Mouse (Mus musculus): ENCODE data around the gene Anapc2. TPM values are rescaled to one million over a fixed set of nuclear protein-coding genes. Genes with fewer than 3 reads are reported as not detected.

Gene Anapc2
- total and polyA plus RNA-seq, 2 experiments from 2014 or later, result 41.0 to 48.6 TPM

GRCm38 (mm10) chr2:25293706-25294105 lies 21.4 kb downstream of the Anapc2 start:
- Histone ChIP-seq H3K9me3 (replicated peaks; ENCODE audit: control insufficient read depth, low read length) (no peaks in the 10 kb centered on the region), H3K4me1 (ENCODE audit: control insufficient read depth, insufficient read depth) (peaks cover 18% of the 10 kb centered on the region), H3K27ac (ENCODE audit: low read depth) (no peak overlapping the region), H3K9ac (replicated peaks; ENCODE audit: low read depth, low read length) (no peak overlapping the region), H3K27me3 (ENCODE audit: control insufficient read depth, insufficient read depth, low read length) (peaks cover 71% of the 10 kb centered on the region), H3K4me3 (ENCODE audit: low read depth, low read length) (no peak overlapping the region), H3K36me3 (replicated peaks; ENCODE audit: control insufficient read depth, insufficient read depth, low read length) (no peaks in the 10 kb centered on the region), H3K4me2 (ENCODE audit: low read depth, low read length) (no peak overlapping the region)
- WGBS, result 59% methylated on average over 9 of the region's 9 CpGs
- TF ChIP-seq EP300 (IDR thresholded peaks at IDR 0.05; ENCODE audit: low read depth) (no peak), CTCF (IDR thresholded peaks at IDR 0.05; ENCODE audit: low read depth) (no peak)
- ATAC-seq (ENCODE audit: insufficient read depth, low read depth) (no peak), DNase-seq (ENCODE audit: low spot score) (no peak)

DNA sequence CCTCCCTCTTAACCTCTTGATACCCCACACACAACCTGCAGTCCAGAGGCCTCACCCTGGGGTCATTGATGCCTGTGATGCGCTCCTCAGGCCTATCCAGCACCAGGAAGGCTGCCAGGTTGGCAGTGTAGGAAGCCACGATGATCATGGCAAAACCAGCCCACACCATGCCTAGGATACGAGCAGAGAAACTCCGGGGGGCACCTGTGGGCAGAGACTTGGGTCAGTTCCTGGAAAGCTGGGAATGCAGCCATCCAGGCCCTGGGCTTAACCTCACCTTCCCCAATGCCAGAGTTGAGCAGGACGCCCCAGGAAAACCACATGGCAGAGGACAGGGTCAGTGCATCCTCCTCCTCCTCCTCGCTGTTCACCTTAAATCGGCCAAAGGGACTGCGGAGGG lies 24.8 kb downstream of the Anapc2 start:
- ATAC-seq (ENCODE audit: insufficient read depth, low read depth) (no peak), DNase-seq (ENCODE audit: low spot score) (no peak)
- peaks cover 6% of the 10 kb centered on the region for H3K4me1 ChIP-seq (ENCODE audit: control insufficient read depth, insufficient read depth)
- no peaks in the 10 kb centered on the region for H3K9me3 ChIP-seq (replicated peaks; ENCODE audit: control insufficient read depth, low read length)
- H3K27me3 ChIP-seq (ENCODE audit: control insufficient read depth, insufficient read depth, low read length), result peaks cover 37% of the 10 kb centered on the region
- H3K4me3 ChIP-seq (ENCODE audit: low read depth, low read length), result no peak overlapping the region
- H3K9ac ChIP-seq (replicated peaks; ENCODE audit: low read depth, low read length), result no peak overlapping the region
- H3K27ac ChIP-seq (ENCODE audit: low read depth), result no peak overlapping the region
- 71% methylated on average over 8 of the region's 8 CpGs for WGBS
- H3K36me3 ChIP-seq (replicated peaks; ENCODE audit: control insufficient read depth, insufficient read depth, low read length), result no peaks in the 10 kb centered on the region
- no peak overlapping the region for H3K4me2 ChIP-seq (ENCODE audit: low read depth, low read length)
- TF ChIP-seq CTCF (IDR thresholded peaks at IDR 0.05; ENCODE audit: low read depth) (no peak), EP300 (IDR thresholded peaks at IDR 0.05; ENCODE audit: low read depth) (no peak)

GRCm38 (mm10) chr2:25298046-25298445 lies 25.8 kb downstream of the Anapc2 start:
- no peak for TF ChIP-seq CTCF (IDR thresholded peaks at IDR 0.05; ENCODE audit: low read depth)
- H3K4me2 ChIP-seq (ENCODE audit: low read depth, low read length), result no peak overlapping the region
- DNase-seq (ENCODE audit: low spot score), result no peak
- no peak for ATAC-seq (ENCODE audit: insufficient read depth, low read depth)
- no peaks in the 10 kb centered on the region for H3K9me3 ChIP-seq (replicated peaks; ENCODE audit: control insufficient read depth, low read length)
- H3K36me3 ChIP-seq (replicated peaks; ENCODE audit: control insufficient read depth, insufficient read depth, low read length), result no peaks in the 10 kb centered on the region
- H3K4me3 ChIP-seq (ENCODE audit: low read depth, low read length), result no peak overlapping the region
- 70% methylated on average over 10 of the region's 10 CpGs for WGBS
- H3K27me3 ChIP-seq (ENCODE audit: control insufficient read depth, insufficient read depth, low read length), result peaks cover 30% of the 10 kb centered on the region; the same call in 1 of the 2 replicates
- H3K27ac ChIP-seq (ENCODE audit: low read depth), result no peak overlapping the region
- H3K9ac ChIP-seq (replicated peaks; ENCODE audit: low read depth, low read length), result no peak overlapping the region
- H3K4me1 ChIP-seq (ENCODE audit: control insufficient read depth, insufficient read depth), result no peaks in the 10 kb centered on the region

- no peak overlapping the region for H3K9ac ChIP-seq (replicated peaks; ENCODE audit: low read depth, low read length)
- TF ChIP-seq CTCF (IDR thresholded peaks at IDR 0.05; ENCODE audit: low read depth) (no peak), EP300 (IDR thresholded peaks at IDR 0.05; ENCODE audit: low read depth) (no peak)
- no peak overlapping the region for H3K27ac ChIP-seq (ENCODE audit: low read depth)
- H3K4me1 ChIP-seq (ENCODE audit: control insufficient read depth, insufficient read depth), result no peaks in the 10 kb centered on the region
- no peak overlapping the region for H3K4me3 ChIP-seq (ENCODE audit: low read depth, low read length)
- no peak overlapping the region for H3K4me2 ChIP-seq (ENCODE audit: low read depth, low read length)
- ATAC-seq (ENCODE audit: insufficient read depth, low read depth), result no peak
- DNase-seq (ENCODE audit: low spot score), result no peak
- H3K27me3 ChIP-seq (ENCODE audit: control insufficient read depth, insufficient read depth, low read length), result peaks cover 29% of the 10 kb centered on the region
- H3K36me3 ChIP-seq (replicated peaks; ENCODE audit: control insufficient read depth, insufficient read depth, low read length), result no peaks in the 10 kb centered on the region
- H3K9me3 ChIP-seq (replicated peaks; ENCODE audit: control insufficient read depth, low read length), result no peaks in the 10 kb centered on the region
- WGBS, result 60% methylated on average over 3 of the region's 3 CpGs
These were observed 31.2 kb downstream of the Anapc2 start for GRCm38 (mm10) chr2:25303452-25303851.

GRCm38 (mm10) chr2:25303931-25304656 lies 31.8 kb downstream of the Anapc2 start:
- Histone ChIP-seq H3K27ac (ENCODE audit: low read depth) (no peak overlapping the region), H3K36me3 (replicated peaks; ENCODE audit: control insufficient read depth, insufficient read depth, low read length) (no peaks in the 10 kb centered on the region), H3K4me2 (ENCODE audit: low read depth, low read length) (no peak overlapping the region), H3K27me3 (ENCODE audit: control insufficient read depth, insufficient read depth, low read length) (peaks cover 29% of the 10 kb centered on the region), H3K9ac (replicated peaks; ENCODE audit: low read depth, low read length) (no peak overlapping the region), H3K9me3 (replicated peaks; ENCODE audit: control insufficient read depth, low read length) (no peaks in the 10 kb centered on the region), H3K4me3 (ENCODE audit: low read depth, low read length) (no peak overlapping the region), H3K4me1 (ENCODE audit: control insufficient read depth, insufficient read depth) (no peaks in the 10 kb centered on the region)
- TF ChIP-seq CTCF (IDR thresholded peaks at IDR 0.05; ENCODE audit: low read depth) (no peak), EP300 (IDR thresholded peaks at IDR 0.05; ENCODE audit: low read depth) (no peak)
- WGBS, result 61% methylated on average over 7 of the region's 7 CpGs
- DNase-seq (ENCODE audit: low spot score), result no peak
- ATAC-seq (ENCODE audit: insufficient read depth, low read depth), result no peak
